Mouse (Mus musculus): ENCODE results near the gene Fam208a.

Gene Fam208a

GRCm38 (mm10) chr14:27428573-27428972 is at the start of gene Fam208a:
Gene Fam208a (plus strand): TSS chr14:27428834.
- DNase-seq (ENCODE audit: low spot score) = peak; percentile 97

DNA sequence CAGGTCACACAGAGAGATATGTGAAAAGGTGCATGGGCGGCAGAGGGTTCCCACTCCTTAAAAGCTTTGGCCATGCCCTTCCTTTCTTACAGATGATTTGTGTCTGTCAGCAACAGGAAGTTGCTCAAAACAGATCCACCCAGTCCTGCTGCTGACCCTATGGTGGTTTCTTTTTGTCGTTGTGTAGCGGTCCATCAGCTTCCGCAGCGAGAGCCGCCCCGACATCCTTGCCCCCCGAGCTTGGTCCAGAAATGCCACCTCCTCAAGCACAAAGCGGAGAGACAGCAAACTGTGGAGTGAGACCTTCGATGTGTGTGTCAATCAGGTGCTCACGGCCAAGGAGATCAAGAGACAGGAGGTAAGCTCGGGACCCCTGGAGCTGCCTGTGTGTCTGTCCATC is 49.2 kb upstream of the Fam208a start:
- DNase-seq (ENCODE audit: low spot score) = no peak

- DNase-seq (ENCODE audit: low spot score) = no peak
These were observed 47.2 kb upstream of the Fam208a start for GRCm38 (mm10) chr14:27381459-27381858.

DNA sequence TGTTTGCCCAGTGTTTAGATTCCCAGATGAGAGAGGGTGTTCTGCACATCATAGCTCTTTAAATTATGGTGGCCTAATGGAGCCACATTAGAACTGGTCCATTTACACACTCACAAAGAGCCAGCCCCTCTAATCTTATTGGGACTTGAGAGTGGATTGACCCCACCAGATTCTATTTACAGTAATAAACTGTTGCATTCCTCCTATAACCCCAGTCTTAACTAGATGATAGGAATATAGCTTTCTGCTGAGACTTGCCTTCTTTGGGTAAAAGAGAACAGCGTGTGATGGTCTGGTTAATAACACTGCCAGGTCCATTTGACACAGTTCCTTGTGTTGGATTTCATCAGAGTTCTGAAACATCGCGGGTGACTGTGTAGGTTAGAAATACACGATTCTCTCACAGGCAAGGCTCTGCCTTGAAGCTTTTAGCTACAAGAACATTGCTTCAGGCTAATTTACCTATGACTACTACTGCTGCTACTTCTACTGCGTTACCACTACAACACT is 45.3 kb upstream of the Fam208a start:
- no peak for DNase-seq (ENCODE audit: low spot score)

GRCm38 (mm10) chr14:27384143-27384542 is 44.5 kb upstream of the Fam208a start:
- DNase-seq (ENCODE audit: low spot score) = no peak

DNA sequence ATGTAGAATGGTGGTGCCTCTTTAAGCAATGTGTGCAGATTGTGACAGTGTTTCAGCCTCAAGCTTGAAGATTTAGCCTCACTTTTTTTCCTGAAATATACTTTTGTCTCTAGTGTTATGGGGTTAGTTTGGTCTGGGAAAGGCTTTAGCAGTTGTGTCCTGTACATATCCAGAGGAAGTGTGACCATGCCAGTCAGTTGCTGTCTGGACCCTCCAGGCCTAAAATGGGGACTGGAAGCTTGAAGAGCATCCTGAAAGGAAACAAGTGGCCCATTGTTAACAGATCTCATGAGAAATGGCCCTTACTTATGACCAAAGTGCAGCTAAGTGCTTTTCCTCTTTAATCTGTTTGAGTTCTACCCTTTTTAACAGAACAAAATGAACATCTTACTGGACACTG is 40.0 kb upstream of the Fam208a start:
- DNase-seq (ENCODE audit: low spot score) = no peak

DNA sequence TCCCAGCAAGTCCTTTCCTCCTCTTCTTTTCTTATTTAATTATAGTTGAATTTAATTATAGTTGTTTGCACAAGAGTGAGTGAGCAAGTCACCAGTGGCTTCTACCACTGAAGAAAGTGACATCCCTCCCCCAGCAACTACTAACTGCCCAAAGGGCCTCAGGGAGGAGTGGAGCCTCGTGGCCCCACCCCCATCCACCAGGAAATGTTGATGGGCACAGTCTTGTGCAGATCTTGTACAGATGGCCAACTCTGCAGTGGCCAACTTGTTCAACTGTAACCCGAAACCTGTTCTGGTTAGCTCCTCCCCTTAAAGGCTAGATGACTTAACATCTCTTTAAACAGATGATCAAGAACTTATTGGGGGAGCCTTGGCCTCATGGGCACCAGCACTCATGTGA is 38.9 kb upstream of the Fam208a start:
- DNase-seq (ENCODE audit: low spot score) = no peak

- DNase-seq (ENCODE audit: low spot score) = no peak
These were observed 38.0 kb upstream of the Fam208a start for GRCm38 (mm10) chr14:27390663-27391062.

DNA sequence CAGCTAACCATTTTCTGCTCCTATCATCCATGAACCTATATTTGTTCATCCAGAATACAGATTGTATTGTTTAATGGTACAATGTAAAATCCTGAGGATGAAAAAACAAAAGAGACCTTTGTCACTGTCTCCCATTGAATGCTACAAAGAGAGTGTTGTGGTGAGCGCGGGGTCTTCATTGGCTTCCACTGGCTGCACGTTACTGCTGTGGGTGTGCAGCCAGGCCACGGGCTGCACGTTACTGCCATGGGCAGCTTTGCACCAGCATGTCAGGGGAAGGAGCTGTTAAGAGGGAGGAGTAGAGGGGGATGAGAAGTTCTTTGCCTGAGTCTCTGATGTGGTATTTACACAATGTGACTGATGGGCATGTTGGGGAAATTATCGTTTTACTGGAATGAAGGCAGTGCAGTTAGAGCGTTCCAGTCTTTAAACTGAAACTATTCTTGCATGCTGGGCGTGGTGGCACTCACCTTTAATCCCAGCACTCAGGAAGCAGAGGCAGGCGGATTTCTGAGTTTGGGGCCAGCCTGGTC is 36.8 kb upstream of the Fam208a start:
- no peak for DNase-seq (ENCODE audit: low spot score)

- DNase-seq (ENCODE audit: low spot score) = no peak
These were observed 36.0 kb upstream of the Fam208a start for GRCm38 (mm10) chr14:27392660-27393059.

GRCm38 (mm10) chr14:27393806-27394205 is 34.8 kb upstream of the Fam208a start:
- DNase-seq (ENCODE audit: low spot score) = no peak

- DNase-seq (ENCODE audit: low spot score) = no peak
These were observed 32.2 kb upstream of the Fam208a start for GRCm38 (mm10) chr14:27396424-27396823.

DNA sequence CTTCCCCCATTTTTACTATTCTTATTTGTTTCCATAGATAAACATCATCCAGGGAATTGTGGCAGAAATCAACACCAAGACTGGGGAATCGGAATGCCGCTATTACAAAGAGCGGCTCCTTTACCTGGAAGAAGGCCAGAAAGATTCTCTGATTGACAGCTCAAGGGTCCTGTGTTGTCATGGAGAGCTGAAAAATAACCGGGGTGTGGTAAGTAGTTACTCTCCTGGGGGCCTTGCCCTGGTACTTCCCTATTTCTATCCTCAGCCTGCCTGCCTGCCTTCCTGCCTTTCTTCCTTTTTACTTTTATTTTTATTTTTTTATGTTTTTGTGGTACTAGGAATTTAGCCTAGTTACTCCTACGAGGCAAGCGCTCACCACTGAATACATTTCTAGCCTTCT is 31.1 kb upstream of the Fam208a start:
- DNase-seq (ENCODE audit: low spot score) = no peak

DNA sequence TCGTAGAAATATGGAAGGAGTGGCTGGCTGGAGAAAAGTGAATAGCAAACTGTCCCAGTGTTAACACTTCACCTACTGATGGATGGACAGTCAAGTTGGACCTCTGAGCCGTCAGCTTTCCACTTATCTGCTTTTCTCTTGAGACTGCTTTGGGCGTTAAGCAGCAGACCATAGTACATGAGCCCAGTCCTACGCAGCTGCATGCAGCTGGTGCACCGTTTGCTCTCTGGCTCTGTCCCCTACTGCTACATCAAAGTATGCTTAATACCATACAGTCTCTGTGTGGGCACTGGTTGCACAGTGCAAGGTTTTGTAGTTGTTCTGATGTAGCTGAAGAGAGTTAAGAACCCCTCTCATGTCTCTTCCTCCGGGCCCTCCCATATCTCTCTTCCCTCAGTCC is 28.1 kb upstream of the Fam208a start:
- DNase-seq (ENCODE audit: low spot score) = no peak

GRCm38 (mm10) chr14:27401717-27402278 is 26.8 kb upstream of the Fam208a start:
- DNase-seq (ENCODE audit: low spot score) = no peak

DNA sequence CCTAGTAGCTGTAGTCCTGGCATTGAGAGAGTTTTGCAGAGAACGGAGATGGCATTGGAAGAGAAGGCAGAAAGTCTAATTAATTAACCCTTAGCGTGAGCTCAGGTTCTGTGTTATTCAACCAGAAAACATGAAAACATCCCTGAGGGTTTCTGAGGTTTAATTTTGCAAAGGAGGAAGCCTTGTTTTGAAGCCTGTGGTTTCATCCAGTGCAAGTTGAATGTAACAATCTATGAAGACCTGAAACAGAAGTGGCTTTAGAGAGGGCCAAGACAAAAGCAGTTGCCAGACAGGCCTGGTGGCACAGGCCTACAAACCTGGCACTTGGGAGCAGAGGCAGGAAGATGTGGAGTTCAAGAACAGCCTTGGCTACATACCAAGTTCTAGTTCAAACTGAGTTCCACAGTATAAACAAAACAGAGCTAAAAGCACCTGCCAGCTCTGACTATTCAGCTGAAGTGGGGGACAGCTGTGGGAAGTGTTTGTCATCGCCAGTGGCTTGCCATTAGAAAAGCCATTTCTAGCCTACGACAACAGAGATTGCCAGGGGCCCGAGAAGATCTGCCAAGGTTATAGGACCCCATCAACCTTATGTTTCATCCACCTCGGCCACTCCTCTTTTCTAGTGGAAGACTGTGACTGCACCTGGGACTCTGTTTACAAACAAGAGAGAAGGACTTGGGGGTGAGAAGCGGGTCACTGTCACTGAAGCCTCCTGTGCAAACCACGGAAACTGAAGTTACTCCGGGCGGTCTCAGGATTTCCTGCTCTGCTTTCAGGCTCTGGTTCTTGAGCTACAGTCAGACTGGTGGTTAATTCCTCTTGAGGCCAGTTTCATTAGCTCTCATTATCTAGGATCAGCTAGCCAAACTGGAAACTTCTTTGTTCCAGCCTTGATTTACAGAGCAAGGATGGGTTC is 26.0 kb upstream of the Fam208a start:
- DNase-seq (ENCODE audit: low spot score) = no peak

- DNase-seq (ENCODE audit: low spot score) = no peak
These were observed 23.2 kb upstream of the Fam208a start for GRCm38 (mm10) chr14:27405452-27405851.

- no peak for DNase-seq (ENCODE audit: low spot score)
These were observed 22.7 kb upstream of the Fam208a start for GRCm38 (mm10) chr14:27405947-27406346.

DNA sequence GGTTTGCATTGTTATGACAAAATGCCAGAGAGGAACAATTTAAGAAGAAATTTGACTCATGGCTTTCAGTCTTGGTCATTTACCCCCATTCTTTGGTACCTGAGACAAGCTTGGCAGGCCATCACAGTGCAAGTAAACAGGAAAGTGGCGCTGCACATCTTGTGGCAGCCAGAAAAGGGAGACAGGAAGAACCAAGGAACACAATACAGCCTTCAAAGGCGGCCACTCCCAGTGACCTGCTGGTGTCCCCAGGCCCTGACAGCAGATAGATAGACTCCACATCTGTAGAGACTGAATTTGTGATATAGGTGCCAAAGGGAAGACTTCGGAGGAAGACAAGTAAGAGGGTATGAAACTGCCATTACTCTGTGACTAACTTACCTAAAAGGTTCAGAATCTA is 20.4 kb upstream of the Fam208a start:
- no peak for DNase-seq (ENCODE audit: low spot score)

DNA sequence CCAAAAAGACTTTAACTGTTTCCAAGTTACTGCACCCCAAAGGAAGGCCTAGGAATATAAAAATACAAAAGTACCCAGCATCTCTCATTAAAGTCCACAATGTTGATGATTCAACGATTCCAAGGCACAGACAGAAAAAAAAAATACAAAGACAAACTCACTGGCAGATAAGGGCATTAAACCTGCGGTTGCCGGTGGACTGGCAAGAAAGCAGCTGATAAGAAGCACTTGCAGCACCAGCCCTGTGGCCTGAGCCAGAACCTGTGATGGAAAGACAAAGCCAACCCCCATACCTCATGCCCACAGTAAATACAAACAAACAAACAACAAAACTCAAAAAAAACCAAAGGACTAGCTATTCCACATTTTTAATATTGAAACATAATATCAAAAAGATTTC is 19.0 kb upstream of the Fam208a start:
- no peak for DNase-seq (ENCODE audit: low spot score)

GRCm38 (mm10) chr14:27411492-27411891 is 17.1 kb upstream of the Fam208a start:
- no peak for DNase-seq (ENCODE audit: low spot score)

- DNase-seq (ENCODE audit: low spot score) = no peak
These were observed 15.9 kb upstream of the Fam208a start for GRCm38 (mm10) chr14:27412699-27413098.

- no peak for DNase-seq (ENCODE audit: low spot score)
These were observed 14.7 kb upstream of the Fam208a start for GRCm38 (mm10) chr14:27413961-27414360.
